Mouse (Mus musculus): ENCODE data around the gene Ap2a2. TPM values are rescaled to one million over a fixed set of nuclear protein-coding genes. Genes with fewer than 3 reads are reported as not detected.

Gene Ap2a2
- total and polyA plus RNA-seq, 2 experiments from 2014 or later: 112 to 187 TPM

GRCm38 (mm10) chr7:141592096-141592495, 30.1 kb downstream of the Ap2a2 start:
- Histone ChIP-seq H3K9ac (no peak overlapping the region), H3K4me2 (ENCODE audit: low read depth) (no peak overlapping the region), H3K4me3 (ENCODE audit: low read depth, low read length) (no peak overlapping the region), H3K4me1 (ENCODE audit: insufficient read depth) (no peaks in the 10 kb centered on the region), H3K27ac (ENCODE audit: low read depth, low read length) (no peak overlapping the region), H3K36me3 (ENCODE audit: insufficient read depth) (peaks cover 29% of the 10 kb centered on the region), H3K27me3 (ENCODE audit: insufficient read depth, low read length) (no peaks in the 10 kb centered on the region), H3K9me3 (ENCODE audit: low read length) (no peaks in the 10 kb centered on the region)
- DNase-seq (no peak), ATAC-seq (no peak)
- WGBS: 92% methylated on average over 1 of the region's 1 CpGs
- no peak for TF ChIP-seq CTCF (IDR thresholded peaks at IDR 0.05; ENCODE audit: low read depth)

GRCm38 (mm10) chr7:141593056-141593455, 31.1 kb downstream of the Ap2a2 start:
- no peak overlapping the region for H3K4me2 ChIP-seq (ENCODE audit: low read depth)
- no peak overlapping the region for H3K4me3 ChIP-seq (ENCODE audit: low read depth, low read length)
- no peaks in the 10 kb centered on the region for H3K4me1 ChIP-seq (ENCODE audit: insufficient read depth)
- no peak for TF ChIP-seq CTCF (IDR thresholded peaks at IDR 0.05; ENCODE audit: low read depth)
- no peak overlapping the region for H3K27ac ChIP-seq (ENCODE audit: low read depth, low read length)
- ATAC-seq (no peak), DNase-seq (no peak)
- H3K36me3 ChIP-seq (ENCODE audit: insufficient read depth): peaks cover 37% of the 10 kb centered on the region
- WGBS: 93% methylated on average over 6 of the region's 6 CpGs
- H3K9ac ChIP-seq: no peak overlapping the region
- no peaks in the 10 kb centered on the region for H3K27me3 ChIP-seq (ENCODE audit: insufficient read depth, low read length)
- no peaks in the 10 kb centered on the region for H3K9me3 ChIP-seq (ENCODE audit: low read length)

DNA sequence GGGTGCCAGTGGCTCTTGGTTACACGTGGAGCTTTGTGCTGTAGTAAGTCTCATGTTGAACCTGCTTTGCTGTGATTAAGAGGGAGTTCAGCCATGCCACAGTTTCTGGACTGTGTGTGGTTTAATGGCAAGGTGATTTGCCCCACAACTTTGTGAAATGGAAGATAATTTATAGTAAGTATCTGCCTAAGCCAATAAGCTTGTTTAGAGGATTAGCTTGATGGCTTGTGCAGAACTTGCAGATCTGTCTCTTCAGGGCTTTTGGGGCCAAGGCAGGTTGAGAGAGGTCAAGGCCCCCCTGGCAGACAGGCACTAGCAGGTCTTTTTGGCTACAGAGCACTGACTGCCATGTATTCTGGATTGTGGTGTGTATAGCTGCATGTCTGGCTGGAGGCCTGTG, 35.0 kb downstream of the Ap2a2 start:
- Histone ChIP-seq H3K27ac (ENCODE audit: low read depth, low read length) (no peak overlapping the region), H3K4me3 (ENCODE audit: low read depth, low read length) (no peak overlapping the region), H3K36me3 (ENCODE audit: insufficient read depth) (peaks cover 44% of the 10 kb centered on the region), H3K27me3 (ENCODE audit: insufficient read depth, low read length) (no peaks in the 10 kb centered on the region), H3K9ac (no peak overlapping the region), H3K9me3 (ENCODE audit: low read length) (no peaks in the 10 kb centered on the region), H3K4me1 (ENCODE audit: insufficient read depth) (no peaks in the 10 kb centered on the region), H3K4me2 (ENCODE audit: low read depth) (no peak overlapping the region)
- no peak for TF ChIP-seq CTCF (IDR thresholded peaks at IDR 0.05; ENCODE audit: low read depth)
- ATAC-seq (no peak), DNase-seq (no peak)
- 78% methylated on average over 1 of the region's 1 CpGs for WGBS

DNA sequence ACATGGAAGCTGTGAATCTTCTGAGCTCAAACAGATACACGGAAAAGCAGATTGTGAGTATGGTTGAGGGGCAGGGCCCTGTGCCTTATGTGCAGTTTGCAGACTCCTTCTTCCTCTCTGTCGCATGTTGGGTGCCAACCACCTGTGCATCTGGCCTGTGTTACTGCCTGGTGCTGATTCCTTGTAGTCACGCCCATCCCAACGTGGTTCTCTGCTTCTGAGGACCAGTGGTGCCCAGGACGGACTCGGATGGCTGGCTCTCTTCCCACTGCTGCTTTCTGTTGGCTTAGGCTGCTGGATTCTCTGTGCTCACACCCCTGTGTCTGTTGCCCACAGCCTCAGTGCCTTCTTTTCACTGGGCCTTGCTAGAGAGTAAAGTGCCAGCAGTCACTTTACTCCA, 35.6 kb downstream of the Ap2a2 start:
- DNase-seq (peak; percentile 23), ATAC-seq (no peak)
- Histone ChIP-seq H3K4me3 (ENCODE audit: low read depth, low read length) (no peak overlapping the region), H3K4me2 (ENCODE audit: low read depth) (no peak overlapping the region), H3K36me3 (ENCODE audit: insufficient read depth) (peaks cover 50% of the 10 kb centered on the region), H3K9me3 (ENCODE audit: low read length) (no peaks in the 10 kb centered on the region), H3K9ac (no peak overlapping the region), H3K4me1 (ENCODE audit: insufficient read depth) (no peaks in the 10 kb centered on the region), H3K27me3 (ENCODE audit: insufficient read depth, low read length) (no peaks in the 10 kb centered on the region), H3K27ac (ENCODE audit: low read depth, low read length) (no peak overlapping the region)
- TF ChIP-seq CTCF (IDR thresholded peaks at IDR 0.05; ENCODE audit: low read depth): no peak
- WGBS: 69% methylated on average over 6 of the region's 6 CpGs

DNA sequence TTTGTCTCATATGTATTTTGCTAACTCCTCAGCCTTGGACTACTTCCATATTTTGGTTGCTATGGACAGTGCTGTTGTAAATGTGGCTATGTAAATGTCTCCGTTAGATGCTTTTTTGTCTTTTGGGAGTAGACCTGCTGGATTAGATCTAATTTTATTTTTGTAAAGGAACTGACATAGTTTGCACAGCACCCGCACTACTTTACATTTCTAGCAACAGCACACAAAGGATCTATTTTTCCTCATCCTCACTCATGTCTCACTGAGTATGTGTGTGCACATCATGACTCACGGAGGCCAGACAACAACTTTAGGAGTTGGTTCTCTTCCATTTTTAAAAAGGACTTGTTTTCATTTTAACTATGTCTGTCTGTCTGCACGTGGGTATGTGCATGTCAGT, 45.7 kb downstream of the Ap2a2 start:
- no peak for TF ChIP-seq CTCF (IDR thresholded peaks at IDR 0.05; ENCODE audit: low read depth)
- Histone ChIP-seq H3K4me1 (ENCODE audit: insufficient read depth) (no peaks in the 10 kb centered on the region), H3K36me3 (ENCODE audit: insufficient read depth) (peaks cover 59% of the 10 kb centered on the region), H3K4me2 (ENCODE audit: low read depth) (no peak overlapping the region), H3K27me3 (ENCODE audit: insufficient read depth, low read length) (no peaks in the 10 kb centered on the region), H3K9me3 (ENCODE audit: low read length) (no peaks in the 10 kb centered on the region), H3K4me3 (ENCODE audit: low read depth, low read length) (no peak overlapping the region), H3K27ac (ENCODE audit: low read depth, low read length) (no peak overlapping the region), H3K9ac (no peak overlapping the region)
- WGBS: 74% methylated on average over 4 of the region's 4 CpGs
- DNase-seq (no peak), ATAC-seq (no peak)

- Histone ChIP-seq H3K9me3 (ENCODE audit: low read length) (no peaks in the 10 kb centered on the region), H3K4me2 (ENCODE audit: low read depth) (no peak overlapping the region), H3K9ac (no peak overlapping the region), H3K4me3 (ENCODE audit: low read depth, low read length) (no peak overlapping the region), H3K4me1 (ENCODE audit: insufficient read depth) (no peaks in the 10 kb centered on the region), H3K27me3 (ENCODE audit: insufficient read depth, low read length) (no peaks in the 10 kb centered on the region), H3K36me3 (ENCODE audit: insufficient read depth) (peaks cover 62% of the 10 kb centered on the region), H3K27ac (ENCODE audit: low read depth, low read length) (no peak overlapping the region)
- no peak for ATAC-seq
- 81% methylated on average over 11 of the region's 11 CpGs for WGBS
- TF ChIP-seq CTCF (IDR thresholded peaks at IDR 0.05; ENCODE audit: low read depth): no peak
- DNase-seq: no peak
Observed at GRCm38 (mm10) chr7:141609719-141610514, 47.9 kb downstream of the Ap2a2 start.

- H3K9ac ChIP-seq: no peak overlapping the region
- H3K4me2 ChIP-seq (ENCODE audit: low read depth): no peak overlapping the region
- no peak for DNase-seq
- no peak overlapping the region for H3K4me3 ChIP-seq (ENCODE audit: low read depth, low read length)
- H3K36me3 ChIP-seq (ENCODE audit: insufficient read depth): peaks cover 66% of the 10 kb centered on the region
- no peak overlapping the region for H3K27ac ChIP-seq (ENCODE audit: low read depth, low read length)
- H3K27me3 ChIP-seq (ENCODE audit: insufficient read depth, low read length): no peaks in the 10 kb centered on the region
- H3K4me1 ChIP-seq (ENCODE audit: insufficient read depth): no peaks in the 10 kb centered on the region
- H3K9me3 ChIP-seq (ENCODE audit: low read length): no peaks in the 10 kb centered on the region
- no peak for ATAC-seq
- WGBS: 69% methylated on average over 8 of the region's 8 CpGs
- no peak for TF ChIP-seq CTCF (IDR thresholded peaks at IDR 0.05; ENCODE audit: low read depth)
Observed at GRCm38 (mm10) chr7:141611711-141612370, 49.9 kb downstream of the Ap2a2 start.

All from forebrain, postnatal 0 days (tissue).